Mouse (Mus musculus) neural tube, embryonic 11.5 days (tissue): ENCODE data around the gene Ttc17. TPM values are rescaled to one million over a fixed set of nuclear protein-coding genes. Genes with fewer than 3 reads are reported as not detected.

ENCODE experiments used
- ATAC-seq: fragments of 200-750 bp; cut with Nextera tagmentation; 2 replicates; pipeline ENCODE4 v1.8.0; 2017; ENCODE audit warnings: moderate number of reproducible peaks, mild to moderate bottlenecking, moderate TSS enrichment, moderate library complexity; ENCODE audit not compliant: insufficient read depth, low FRiP score, low TSS enrichment
- DNase-seq: peaks from one replicate; pipeline ENCODE4 v3.0.0-alpha.2; 2015; ENCODE audit warnings: low spot score
- H3K27ac ChIP-seq: fragments of 300-500 bp; sonication (generic); 2 replicates; pipeline ENCODE4 v1.5.1; 2014; ENCODE audit warnings: low read depth, mild to moderate bottlenecking, low read length
- H3K27me3 ChIP-seq: fragments of 300-500 bp; sonication (generic); 2 replicates; pipeline ENCODE4 v1.6.1; 2014; ENCODE audit warnings: mild to moderate bottlenecking, low read length, mixed read lengths; ENCODE audit not compliant: control insufficient read depth, insufficient read depth
- H3K36me3 ChIP-seq: fragments of 300-500 bp; sonication (generic); 2 replicates; pipeline ENCODE4 v1.6.1; 2014; ENCODE audit warnings: mild to moderate bottlenecking, low read length, moderate library complexity, mixed read lengths; ENCODE audit not compliant: control insufficient read depth, insufficient read depth
- H3K4me1 ChIP-seq: fragments of 300-500 bp; sonication (generic); 2 replicates; pipeline ENCODE4 v1.6.1; 2014; ENCODE audit warnings: low read length, mixed read lengths; ENCODE audit not compliant: control insufficient read depth, insufficient read depth
- H3K4me2 ChIP-seq: fragments of 300-500 bp; sonication (generic); 2 replicates; pipeline ENCODE4 v1.6.1; 2014; ENCODE audit warnings: low read depth, mild to moderate bottlenecking, moderate library complexity
- H3K4me3 ChIP-seq: fragments of 300-500 bp; sonication (generic); 2 replicates; pipeline ENCODE4 v1.5.1; 2014; ENCODE audit warnings: low read depth, low read length
- H3K9ac ChIP-seq: fragments of 300-500 bp; sonication (generic); 2 replicates; pipeline ENCODE4 v1.6.1; 2014; ENCODE audit warnings: mild to moderate bottlenecking, low read length
- H3K9me3 ChIP-seq: fragments of 300-500 bp; sonication (generic); 2 replicates; pipeline ENCODE4 v1.6.1; 2016; ENCODE audit warnings: low read length; ENCODE audit not compliant: control insufficient read depth
- WGBS: fragments of 180-500 bp; shearing (Covaris S2); extraction: QIAGEN DNeasy Blood & Tissue Kit; methylation state at CpG from one replicate; pipeline ENCODE4 v1.1.7; 2014; 5-methylcytosine and 5-hydroxymethylcytosine counted together
- polyA plus RNA-seq: library from polyadenylated mRNA; unstranded; fragments of >200 nt; fragmentation: Nextera tagmentation; extraction: Ambion mirVana; gene quantifications from 2 replicates; pipeline ENCODE4 v1.2.1, GENCODE M21; 2014

The Ttc17 gene
- polyA plus RNA-seq, 1 experiment from 2014 or later: 13.7 TPM

- no peak overlapping the region for H3K4me3 ChIP-seq
- H3K9ac ChIP-seq: no peak overlapping the region
- peaks cover 7% of the 10 kb centered on the region; the same call in 1 of the 2 replicates for H3K36me3 ChIP-seq
- H3K27me3 ChIP-seq: no peaks in the 10 kb centered on the region
- H3K4me2 ChIP-seq: no peak overlapping the region
- H3K9me3 ChIP-seq: no peaks in the 10 kb centered on the region
- 59% methylated on average over 3 of the region's 3 CpGs for WGBS
- ATAC-seq (no peak), DNase-seq (no peak)
- no peak overlapping the region for H3K27ac ChIP-seq
- H3K4me1 ChIP-seq: no peaks in the 10 kb centered on the region
Measured at GRCm38 (mm10) chr2:94297467-94297866, 109.0 kb downstream of the Ttc17 start.

- Histone ChIP-seq H3K9me3 (no peaks in the 10 kb centered on the region), H3K27me3 (no peaks in the 10 kb centered on the region), H3K9ac (no peak overlapping the region), H3K4me2 (no peak overlapping the region), H3K4me3 (no peak overlapping the region), H3K27ac (no peak overlapping the region), H3K4me1 (peaks cover 16% of the 10 kb centered on the region; the same call in 1 of the 2 replicates), H3K36me3 (no peaks in the 10 kb centered on the region)
- ATAC-seq (peak; percentile 54; the same call in 1 of the 2 replicates), DNase-seq (peak; percentile 80)
- 7% methylated on average over 5 of the region's 5 CpGs for WGBS
Measured at GRCm38 (mm10) chr2:94290483-94290882, 116.0 kb downstream of the Ttc17 start.

GRCm38 (mm10) chr2:94289659-94290058 is 116.8 kb downstream of the Ttc17 start:
- H3K27ac ChIP-seq: peak overlapping the region; percentile 54; the same call in 1 of the 2 replicates
- H3K4me3 ChIP-seq: no peak overlapping the region
- no peaks in the 10 kb centered on the region for H3K9me3 ChIP-seq
- H3K36me3 ChIP-seq: no peaks in the 10 kb centered on the region
- DNase-seq (no peak), ATAC-seq (peak; percentile 37)
- WGBS: 59% methylated on average over 6 of the region's 6 CpGs
- no peak overlapping the region for H3K9ac ChIP-seq
- peaks cover 16% of the 10 kb centered on the region; the same call in 1 of the 2 replicates for H3K4me1 ChIP-seq
- H3K4me2 ChIP-seq: no peak overlapping the region
- H3K27me3 ChIP-seq: no peaks in the 10 kb centered on the region

- Histone ChIP-seq H3K36me3 (no peaks in the 10 kb centered on the region), H3K27ac (peak overlapping the region; percentile 54; the same call in 1 of the 2 replicates), H3K27me3 (no peaks in the 10 kb centered on the region), H3K9ac (peak overlapping the region; percentile 12; the same call in 1 of the 2 replicates), H3K4me1 (peaks cover 16% of the 10 kb centered on the region; the same call in 1 of the 2 replicates), H3K4me3 (no peak overlapping the region), H3K4me2 (no peak overlapping the region), H3K9me3 (no peaks in the 10 kb centered on the region)
- DNase-seq: peak; percentile 78
- 0% methylated on average over 2 of the region's 2 CpGs for WGBS
- ATAC-seq: peak; percentile 95
Measured at GRCm38 (mm10) chr2:94289169-94289568, 117.3 kb downstream of the Ttc17 start.

- no peak overlapping the region for H3K4me2 ChIP-seq
- H3K27ac ChIP-seq: no peak overlapping the region
- no peak overlapping the region for H3K4me3 ChIP-seq
- peaks cover 16% of the 10 kb centered on the region; the same call in 1 of the 2 replicates for H3K4me1 ChIP-seq
- no peaks in the 10 kb centered on the region for H3K9me3 ChIP-seq
- ATAC-seq: no peak
- WGBS: 42% methylated on average over 5 of the region's 5 CpGs
- no peak overlapping the region for H3K9ac ChIP-seq
- no peaks in the 10 kb centered on the region for H3K36me3 ChIP-seq
- DNase-seq: no peak
- H3K27me3 ChIP-seq: no peaks in the 10 kb centered on the region
Measured at GRCm38 (mm10) chr2:94288086-94288485, 118.4 kb downstream of the Ttc17 start.

GRCm38 (mm10) chr2:94287435-94287834 is 119.1 kb downstream of the Ttc17 start:
- Histone ChIP-seq H3K4me1 (peaks cover 16% of the 10 kb centered on the region; the same call in 1 of the 2 replicates), H3K9me3 (no peaks in the 10 kb centered on the region), H3K9ac (no peak overlapping the region), H3K4me3 (no peak overlapping the region), H3K36me3 (no peaks in the 10 kb centered on the region), H3K4me2 (no peak overlapping the region), H3K27ac (no peak overlapping the region), H3K27me3 (no peaks in the 10 kb centered on the region)
- ATAC-seq (no peak), DNase-seq (no peak)
- 75% methylated on average over 7 of the region's 7 CpGs for WGBS

- H3K9ac ChIP-seq: no peak overlapping the region
- H3K4me1 ChIP-seq: 0 out of 2 replicates have a peak, but pooled peaks cover 1% of the 10 kb centered on the region
- H3K27ac ChIP-seq: no peak overlapping the region
- H3K36me3 ChIP-seq: no peaks in the 10 kb centered on the region
- H3K9me3 ChIP-seq: no peaks in the 10 kb centered on the region
- no peak overlapping the region for H3K4me3 ChIP-seq
- DNase-seq: no peak
- no peaks in the 10 kb centered on the region for H3K27me3 ChIP-seq
- H3K4me2 ChIP-seq: no peak overlapping the region
- ATAC-seq: no peak
- 86% methylated on average over 6 of the region's 6 CpGs for WGBS
Measured at GRCm38 (mm10) chr2:94283526-94283925, 123.0 kb downstream of the Ttc17 start.

GRCm38 (mm10) chr2:94279596-94279995 is 126.9 kb downstream of the Ttc17 start:
- Histone ChIP-seq H3K4me1 (no peaks in the 10 kb centered on the region), H3K27ac (no peak overlapping the region), H3K9ac (no peak overlapping the region), H3K27me3 (peaks cover 3% of the 10 kb centered on the region; the same call in 1 of the 2 replicates), H3K4me3 (no peak overlapping the region), H3K36me3 (no peaks in the 10 kb centered on the region), H3K4me2 (no peak overlapping the region), H3K9me3 (no peaks in the 10 kb centered on the region)
- DNase-seq (no peak), ATAC-seq (no peak)
- WGBS: 83% methylated on average over 5 of the region's 5 CpGs

- Histone ChIP-seq H3K9me3 (no peaks in the 10 kb centered on the region), H3K9ac (no peak overlapping the region), H3K36me3 (no peaks in the 10 kb centered on the region), H3K27ac (no peak overlapping the region), H3K4me1 (no peaks in the 10 kb centered on the region; the same call in 1 of the 2 replicates), H3K4me3 (no peak overlapping the region), H3K27me3 (peaks cover 10% of the 10 kb centered on the region; the same call in 1 of the 2 replicates), H3K4me2 (no peak overlapping the region)
- ATAC-seq (no peak), DNase-seq (no peak)
- WGBS: 82% methylated on average over 4 of the region's 4 CpGs
Measured at GRCm38 (mm10) chr2:94276103-94276502, 130.4 kb downstream of the Ttc17 start.
